Mouse (Mus musculus) CH12.LX (cell line): ENCODE data around the gene Irgc1. TPM values are rescaled to one million over a fixed set of nuclear protein-coding genes. Genes with fewer than 3 reads are reported as not detected.
A peak's percentile ranks its signal among the peaks of the same experiment; 100 is the strongest.

Experiments
- DNase-seq: peaks from one replicate; pipeline ENCODE4 v3.0.0-alpha.2; 2013; ENCODE audit errors: extremely low read depth
- H3K27ac ChIP-seq: 2 replicates; pipeline ENCODE4 v1.5.1; 2012; ENCODE audit warnings: low read depth, mild to moderate bottlenecking, control low read depth, moderate library complexity; ENCODE audit not compliant: insufficient read depth
- H3K27me3 ChIP-seq: replicated peaks from 2 replicates; pipeline ENCODE3; 2012; ENCODE audit warnings: inconsistent platforms
- H3K36me3 ChIP-seq, 2 experiments: replicated peaks in 1 of 2; 2 replicates each; pipeline versions ENCODE3 to v1.6.1; 2012; ENCODE audit warnings: inconsistent platforms in 1 of 2, low read length in 1 of 2, mild to moderate bottlenecking in 1 of 2, mixed read lengths in 1 of 2, moderate library complexity in 1 of 2; ENCODE audit not compliant: control insufficient read depth in 1 of 2, insufficient read depth in 1 of 2
- H3K4me1 ChIP-seq, 2 experiments: 2 replicates each; pipeline ENCODE4 v1.6.1; 2012; ENCODE audit warnings: inconsistent platforms in 1 of 2, moderate library complexity in 1 of 2; ENCODE audit not compliant: insufficient read depth in 2 of 2, control insufficient read depth in 1 of 2
- H3K4me2 ChIP-seq: 2 replicates; pipeline ENCODE4 v1.6.1; 2012; ENCODE audit warnings: low read depth, mild to moderate bottlenecking, control low read depth; ENCODE audit not compliant: poor library complexity, insufficient read depth, severe bottlenecking
- H3K4me3 ChIP-seq, 3 experiments: fragments of 150-350 bp in 1 of 3; sonication (generic) in 1 of 3; replicated peaks in 1 of 3; 2 replicates each; pipeline versions ENCODE3 to v1.5.1; 2011 to 2012; ENCODE audit warnings: low read depth in 2 of 3, low read length in 2 of 3, mild to moderate bottlenecking in 2 of 3, moderate library complexity in 2 of 3, control low read depth in 1 of 3, improper control_type of control experiment in 1 of 3, inconsistent platforms in 1 of 3, mixed read lengths in 1 of 3; ENCODE audit not compliant: poor library complexity in 1 of 3
- H3K79me2 ChIP-seq: replicated peaks from 2 replicates; pipeline ENCODE4 v1.6.1; 2012; ENCODE audit warnings: mild to moderate bottlenecking, moderate library complexity; ENCODE audit not compliant: control insufficient read depth, poor library complexity, insufficient read depth, severe bottlenecking; ENCODE audit errors: extremely low read depth
- H3K9ac ChIP-seq: 2 replicates; pipeline ENCODE4 v1.6.1; 2012; ENCODE audit warnings: low read depth, mild to moderate bottlenecking, control low read depth, moderate library complexity; ENCODE audit not compliant: insufficient read depth
- H3K9me3 ChIP-seq: replicated peaks from 2 replicates; pipeline ENCODE3; 2012; ENCODE audit warnings: low read length, inconsistent platforms, mixed read lengths
- CTCF ChIP-seq, 2 experiments: IDR thresholded peaks in 1 of 2; conservative IDR thresholded peaks in 1 of 2; 2 replicates each; pipeline ENCODE4 v1.5.1; 2011 to 2012; ENCODE audit warnings: low read depth in 2 of 2, low read length in 2 of 2, improper control_type of control experiment in 1 of 2, inconsistent platforms in 1 of 2, mild to moderate bottlenecking in 1 of 2, moderate library complexity in 1 of 2
- E2F4 ChIP-seq: IDR thresholded peaks from 2 replicates; pipeline ENCODE4 v1.6.1; 2011; ENCODE audit warnings: low read depth, low read length, improper control_type of control experiment; ENCODE audit not compliant: insufficient replicate concordance
- EP300 ChIP-seq: IDR thresholded peaks from 2 replicates; pipeline ENCODE4 v1.6.1; 2011; ENCODE audit warnings: low read length, improper control_type of control experiment
- MAX ChIP-seq: IDR thresholded peaks from 2 replicates; pipeline ENCODE4 v1.6.1; 2011; ENCODE audit warnings: low read length, improper control_type of control experiment
- MXI1 ChIP-seq: IDR thresholded peaks from 2 replicates; pipeline ENCODE4 v1.6.1; 2011; ENCODE audit warnings: mild to moderate bottlenecking, low read depth, low read length, improper control_type of control experiment
- MYC ChIP-seq: IDR thresholded peaks from 2 replicates; pipeline ENCODE4 v1.6.1; 2011; ENCODE audit warnings: low read depth, mild to moderate bottlenecking, improper control_type of control experiment, low read length
- PAX5 ChIP-seq: IDR thresholded peaks from 2 replicates; pipeline ENCODE4 v1.6.1; 2012; ENCODE audit warnings: low read length, inconsistent platforms, mixed read lengths
- POLR2AphosphoS2 ChIP-seq: IDR thresholded peaks from 2 replicates; pipeline ENCODE4 v1.6.1; 2011; ENCODE audit warnings: low read depth, low read length, improper control_type of control experiment
- SIN3A ChIP-seq: IDR thresholded peaks from 2 replicates; pipeline ENCODE4 v1.6.1; 2012; ENCODE audit warnings: low read length, improper control_type of control experiment, inconsistent platforms
- SMC3 ChIP-seq: IDR thresholded peaks from 2 replicates; pipeline ENCODE4 v1.6.1; 2011; ENCODE audit warnings: low read depth, low read length, improper control_type of control experiment
- dilution Hi-C: fragments of 300-500 bp; cut with MboI; formaldehyde crosslinking; loops from 2 replicates; pipeline ENCODE4 v1.14.3; 2020; ENCODE audit warnings: low sequenced_read_pairs; ENCODE audit not compliant: extremely low pct_unique_long_range_greater_than_20kb, extremely low pct_ligation_motif_present
- in situ Hi-C: fragments of 300-500 bp; cut with MboI; formaldehyde crosslinking; loops from 3 replicates; pipeline ENCODE4 v1.14.3; 2019; ENCODE audit warnings: low sequenced_read_pairs, low pct_ligation_motif_present, low pct_unique_long_range_greater_than_20kb, mixed read lengths
- polyA plus RNA-seq: library from polyadenylated mRNA; unstranded; fragments of >175 nt; gene quantifications from 2 replicates; pipeline ENCODE4 v1.2.1, GENCODE M21; 2012; ENCODE audit warnings: low read depth; ENCODE audit not compliant: insufficient read length
- total RNA-seq, 2 experiments: library from RNA; depleted of rRNA; stranded (reverse); fragments of 300-350 nt in 1 of 2; fragments of >200 nt in 1 of 2; gene quantifications; 2 replicates each; pipeline ENCODE4 v1.2.3; 2012 to 2014

The Irgc1 gene
- total and polyA plus RNA-seq, 3 experiments: not detected

GRCm38 (mm10) chr7:24501492-24501891 is 49.4 kb upstream of the Irgc1 start:
- Histone ChIP-seq H3K9ac (no peak overlapping the region), H3K9me3 (peaks cover 10% of the 10 kb centered on the region), H3K4me2 (no peak overlapping the region), H3K79me2 (0 out of 2 replicates have a peak, but pooled peaks cover 2% of the 10 kb centered on the region), H3K27me3 (peaks cover 9% of the 10 kb centered on the region), H3K27ac (no peak overlapping the region), H3K36me3 (peaks cover 0 to 3% of the 10 kb centered on the region in 2 experiments), H3K4me1 (peaks cover 0 to 27% of the 10 kb centered on the region in 2 experiments; a peak in 2 of 4 replicates), H3K4me3 (no peak overlapping the region)
- in situ Hi-C loops (no loop called here), dilution Hi-C loops (no loop called here)
- TF ChIP-seq MAX (no peak), SIN3A (no peak), MYC (no peak), PAX5 (no peak), CTCF (conservative IDR thresholded peaks at IDR 0.05 in 1 of 2, IDR thresholded peaks at IDR 0.05 in 1 of 2; ENCODE audit: low read depth in 2 of 2, low read length in 2 of 2) (no peak)
- no peak for DNase-seq

GRCm38 (mm10) chr7:24500929-24501328 is 48.8 kb upstream of the Irgc1 start:
- H3K27me3 ChIP-seq: peaks cover 9% of the 10 kb centered on the region
- no peak overlapping the region for H3K4me3 ChIP-seq
- peaks cover 0 to 2% of the 10 kb centered on the region in 2 experiments for H3K36me3 ChIP-seq
- dilution Hi-C loops: no loop called here
- H3K27ac ChIP-seq: no peak overlapping the region
- H3K4me1 ChIP-seq: peaks cover 0 to 21% of the 10 kb centered on the region in 2 experiments; a peak in 2 of 4 replicates
- H3K4me2 ChIP-seq: no peak overlapping the region
- no peak overlapping the region for H3K9ac ChIP-seq
- peak in 1 of 2 experiments; percentile 32; a peak in 2 of 4 replicates for TF ChIP-seq CTCF (conservative IDR thresholded peaks at IDR 0.05 in 1 of 2, IDR thresholded peaks at IDR 0.05 in 1 of 2; ENCODE audit: low read depth in 2 of 2, low read length in 2 of 2)
- TF ChIP-seq E2F4: no peak
- 0 out of 2 replicates have a peak, but pooled peaks have one; percentile 4 for TF ChIP-seq SMC3
- no peak for TF ChIP-seq EP300
- peaks cover 10% of the 10 kb centered on the region for H3K9me3 ChIP-seq
- in situ Hi-C loops: no loop called here
- H3K79me2 ChIP-seq: no peaks in the 10 kb centered on the region
- no peak for DNase-seq

GRCm38 (mm10) chr7:24499856-24500577 is 47.9 kb upstream of the Irgc1 start:
- DNase-seq: no peak
- Histone ChIP-seq H3K4me1 (peaks cover 0 to 13% of the 10 kb centered on the region in 2 experiments; a peak in 1 of 4 replicates), H3K4me3 (no peak overlapping the region), H3K9me3 (peaks cover 10% of the 10 kb centered on the region), H3K79me2 (no peaks in the 10 kb centered on the region), H3K27me3 (peaks cover 9% of the 10 kb centered on the region), H3K4me2 (no peak overlapping the region), H3K27ac (no peak overlapping the region), H3K9ac (no peak overlapping the region), H3K36me3 (no peaks in the 10 kb centered on the region)
- in situ Hi-C loops (no loop called here), dilution Hi-C loops (no loop called here)
- TF ChIP-seq MXI1 (no peak), POLR2AphosphoS2 (no peak)
